Mouse (Mus musculus) MEL (cell line): ENCODE data around the gene Yipf1. TPM values are rescaled to one million over a fixed set of nuclear protein-coding genes. Genes with fewer than 3 reads are reported as not detected.

Source experiments
- DNase-seq: peaks from one replicate; pipeline ENCODE4 v3.0.0; 2011; ENCODE audit warnings: low read depth, low spot score
- H3K27ac ChIP-seq: 2 replicates; pipeline ENCODE4 v1.5.1; 2012; ENCODE audit warnings: low read depth, mild to moderate bottlenecking, control low read depth, low read length, moderate library complexity; ENCODE audit not compliant: control insufficient read depth
- H3K27me3 ChIP-seq, 2 experiments: fragments of 150-350 bp in 1 of 2; sonication (generic) in 1 of 2; 2 replicates each; pipeline ENCODE4 v1.6.1; 2012; ENCODE audit warnings: low read length in 2 of 2, mild to moderate bottlenecking in 2 of 2, improper control_type of control experiment in 1 of 2, moderate library complexity in 1 of 2; ENCODE audit not compliant: insufficient read depth in 2 of 2, control insufficient read depth in 1 of 2
- H3K36me3 ChIP-seq, 2 experiments: 2 replicates each; pipeline ENCODE4 v1.6.1; 2012 to 2014; ENCODE audit warnings: low read length in 2 of 2, improper control_type of control experiment in 1 of 2, inconsistent platforms in 1 of 2, mild to moderate bottlenecking in 1 of 2; ENCODE audit not compliant: insufficient read depth in 2 of 2, control insufficient read depth in 1 of 2
- H3K4me1 ChIP-seq, 2 experiments: fragments of 150-350 bp in 1 of 2; sonication (generic) in 1 of 2; 2 replicates each; pipeline ENCODE4 v1.6.1; 2012; ENCODE audit warnings: low read length in 2 of 2, improper control_type of control experiment in 1 of 2, mild to moderate bottlenecking in 1 of 2; ENCODE audit not compliant: insufficient read depth in 2 of 2, control insufficient read depth in 1 of 2
- H3K4me3 ChIP-seq, 2 experiments: fragments of 150-350 bp in 1 of 2; sonication (generic) in 1 of 2; 2 replicates each; pipeline ENCODE4 v1.5.1; 2012; ENCODE audit warnings: low read depth in 2 of 2, low read length in 2 of 2, mild to moderate bottlenecking in 2 of 2, moderate library complexity in 2 of 2, control low read depth in 1 of 2, improper control_type of control experiment in 1 of 2; ENCODE audit not compliant: control insufficient read depth in 1 of 2, insufficient read depth in 1 of 2
- H3K79me2 ChIP-seq: 2 replicates; pipeline ENCODE4 v1.6.1; 2012; ENCODE audit warnings: mild to moderate bottlenecking, low read length, moderate library complexity; ENCODE audit not compliant: control insufficient read depth, poor library complexity, insufficient read depth
- H3K9ac ChIP-seq: 2 replicates; pipeline ENCODE4 v1.6.1; 2012; ENCODE audit warnings: low read depth, mild to moderate bottlenecking, control low read depth, low read length, moderate library complexity; ENCODE audit not compliant: control insufficient read depth, poor library complexity, severe bottlenecking
- H3K9me3 ChIP-seq: fragments of 150-350 bp; sonication (generic); replicated peaks from 2 replicates; pipeline ENCODE4 v1.6.1; 2012; ENCODE audit warnings: mild to moderate bottlenecking, low read length, improper control_type of control experiment, moderate library complexity; ENCODE audit not compliant: insufficient read depth
- CHD1 ChIP-seq: IDR thresholded peaks from 2 replicates; pipeline ENCODE4 v1.6.1; 2012; ENCODE audit warnings: low read depth, mild to moderate bottlenecking, inconsistent platforms, low read length, improper control_type of control experiment
- CHD2 ChIP-seq: IDR thresholded peaks from 2 replicates; pipeline ENCODE4 v1.6.1; 2011; ENCODE audit warnings: low read length, improper control_type of control experiment
- CTCF ChIP-seq, 3 experiments: IDR thresholded peaks in 2 of 3; conservative IDR thresholded peaks in 1 of 3; 2 replicates each; pipeline ENCODE4 v1.5.1; 2011 to 2012; ENCODE audit warnings: low read length in 3 of 3, low read depth in 2 of 3, mild to moderate bottlenecking in 2 of 3, improper control_type of control experiment in 1 of 3, inconsistent platforms in 1 of 3, mixed read lengths in 1 of 3, moderate library complexity in 1 of 3; ENCODE audit not compliant: control insufficient read depth in 1 of 3, insufficient read depth in 1 of 3, poor library complexity in 1 of 3, severe bottlenecking in 1 of 3
- E2F4 ChIP-seq: IDR thresholded peaks from 2 replicates; pipeline ENCODE4 v1.6.1; 2011; ENCODE audit warnings: low read depth, low read length, improper control_type of control experiment, borderline replicate concordance
- ELF1 ChIP-seq: IDR thresholded peaks from 2 replicates; pipeline ENCODE4 v1.6.1; 2014; ENCODE audit warnings: low read depth, mild to moderate bottlenecking, inconsistent platforms, low read length, improper control_type of control experiment, moderate library complexity
- EP300 ChIP-seq, 2 experiments: IDR thresholded peaks; 2 replicates each; pipeline ENCODE4 v1.6.1; 2011; ENCODE audit warnings: improper control_type of control experiment in 2 of 2, low read length in 2 of 2, low read depth in 1 of 2, mild to moderate bottlenecking in 1 of 2
- ETS1 ChIP-seq: IDR thresholded peaks from 2 replicates; pipeline ENCODE4 v1.6.1; 2012; ENCODE audit warnings: low read depth, mild to moderate bottlenecking, inconsistent platforms, low read length, improper control_type of control experiment, moderate library complexity
- GABPA ChIP-seq: IDR thresholded peaks from 2 replicates; pipeline ENCODE4 v1.6.1; 2012; ENCODE audit warnings: low read depth, mild to moderate bottlenecking, inconsistent platforms, low read length, improper control_type of control experiment, moderate library complexity
- GATA1 ChIP-seq: IDR thresholded peaks from 2 replicates; pipeline ENCODE4 v1.6.1; 2011; ENCODE audit warnings: low read depth, low read length, improper control_type of control experiment
- HCFC1 ChIP-seq: IDR thresholded peaks from 2 replicates; pipeline ENCODE4 v1.6.1; 2012; ENCODE audit warnings: low read depth, mild to moderate bottlenecking, inconsistent platforms, low read length, improper control_type of control experiment, moderate library complexity
- MAFK ChIP-seq: IDR thresholded peaks from 2 replicates; pipeline ENCODE4 v1.6.1; 2011; ENCODE audit warnings: low read depth, mild to moderate bottlenecking, low read length, improper control_type of control experiment, borderline replicate concordance
- MYC ChIP-seq: IDR thresholded peaks from 2 replicates; pipeline ENCODE4 v1.6.1; 2011; ENCODE audit warnings: low read depth, mild to moderate bottlenecking, low read length, improper control_type of control experiment, moderate library complexity
- NRF1 ChIP-seq: IDR thresholded peaks from 2 replicates; pipeline ENCODE4 v1.6.1; 2014; ENCODE audit warnings: low read depth, mild to moderate bottlenecking, inconsistent platforms, low read length, improper control_type of control experiment, moderate library complexity; ENCODE audit not compliant: poor library complexity, insufficient read depth, severe bottlenecking
- POLR2A ChIP-seq, 2 experiments: IDR thresholded peaks; 2 replicates each; pipeline ENCODE4 v1.6.1; 2011 to 2012; ENCODE audit warnings: low read length in 2 of 2, mild to moderate bottlenecking in 2 of 2, control low read depth in 1 of 2, improper control_type of control experiment in 1 of 2, low read depth in 1 of 2, moderate library complexity in 1 of 2; ENCODE audit not compliant: control insufficient read depth in 1 of 2, insufficient read depth in 1 of 2, poor library complexity in 1 of 2
- POLR2AphosphoS2 ChIP-seq: IDR thresholded peaks from 2 replicates; pipeline ENCODE4 v1.6.1; 2011; ENCODE audit warnings: low read length, improper control_type of control experiment
- RAD21 ChIP-seq: IDR thresholded peaks from 2 replicates; pipeline ENCODE4 v1.6.1; 2011; ENCODE audit warnings: mild to moderate bottlenecking, low read depth, low read length, improper control_type of control experiment
- SIN3A ChIP-seq: IDR thresholded peaks from 2 replicates; pipeline ENCODE4 v1.6.1; 2012; ENCODE audit warnings: low read length, improper control_type of control experiment, inconsistent platforms
- SMC3 ChIP-seq: IDR thresholded peaks from 2 replicates; pipeline ENCODE4 v1.6.1; 2011; ENCODE audit warnings: low read depth, low read length, improper control_type of control experiment
- TAL1 ChIP-seq: IDR thresholded peaks from 2 replicates; pipeline ENCODE4 v1.6.1; 2012; ENCODE audit warnings: mild to moderate bottlenecking, inconsistent platforms, low read length, moderate library complexity, mixed read lengths
- TBP ChIP-seq: IDR thresholded peaks from 2 replicates; pipeline ENCODE4 v1.8.0; 2011; ENCODE audit warnings: low read depth, low read length, improper control_type of control experiment
- UBTF ChIP-seq: IDR thresholded peaks from 2 replicates; pipeline ENCODE4 v1.6.1; 2012; ENCODE audit warnings: low read depth, mild to moderate bottlenecking, inconsistent platforms, low read length, improper control_type of control experiment, moderate library complexity, borderline replicate concordance; ENCODE audit not compliant: insufficient read depth
- USF2 ChIP-seq, 2 experiments: IDR thresholded peaks; 2 replicates each; pipeline ENCODE4 v1.6.1; 2011 to 2012; ENCODE audit warnings: improper control_type of control experiment in 2 of 2, low read length in 2 of 2, borderline replicate concordance in 1 of 2, inconsistent platforms in 1 of 2, low read depth in 1 of 2, mild to moderate bottlenecking in 1 of 2; ENCODE audit not compliant: insufficient read depth in 1 of 2
- ZC3H11A ChIP-seq: IDR thresholded peaks from 2 replicates; pipeline ENCODE4 v1.6.1; 2012; ENCODE audit warnings: low read depth, mild to moderate bottlenecking, inconsistent platforms, low read length, improper control_type of control experiment
- ZKSCAN1 ChIP-seq: IDR thresholded peaks from 2 replicates; pipeline ENCODE4 v1.6.1; 2012; ENCODE audit warnings: low read depth, mild to moderate bottlenecking, inconsistent platforms, low read length, improper control_type of control experiment, moderate library complexity
- ZNF384 ChIP-seq: IDR thresholded peaks from 2 replicates; pipeline ENCODE4 v1.6.1; 2012; ENCODE audit warnings: low read depth, mild to moderate bottlenecking, inconsistent platforms, low read length, improper control_type of control experiment
- polyA plus RNA-seq, 2 experiments: library from polyadenylated mRNA; stranded (reverse) in 1 of 2; unstranded in 1 of 2; fragments of >175 nt in 1 of 2; fragments of >200 nt in 1 of 2; gene quantifications; 2 replicates each; pipeline versions ENCODE4 v1.2.1 to v1.2.4; 2012; ENCODE audit warnings: low replicate concordance in 2 of 2, low read depth in 1 of 2; ENCODE audit not compliant: insufficient read length in 2 of 2, insufficient read depth in 1 of 2, missing spikeins in 1 of 2
- total RNA-seq: library from RNA; depleted of rRNA; stranded (reverse); fragments of 300-350 nt; gene quantifications from 2 replicates; pipeline ENCODE4 v1.2.3, GENCODE M21; 2012

Yipf1 gene
- total and polyA plus RNA-seq, 3 experiments = 40.6 to 549 (median 43.5) TPM

DNA sequence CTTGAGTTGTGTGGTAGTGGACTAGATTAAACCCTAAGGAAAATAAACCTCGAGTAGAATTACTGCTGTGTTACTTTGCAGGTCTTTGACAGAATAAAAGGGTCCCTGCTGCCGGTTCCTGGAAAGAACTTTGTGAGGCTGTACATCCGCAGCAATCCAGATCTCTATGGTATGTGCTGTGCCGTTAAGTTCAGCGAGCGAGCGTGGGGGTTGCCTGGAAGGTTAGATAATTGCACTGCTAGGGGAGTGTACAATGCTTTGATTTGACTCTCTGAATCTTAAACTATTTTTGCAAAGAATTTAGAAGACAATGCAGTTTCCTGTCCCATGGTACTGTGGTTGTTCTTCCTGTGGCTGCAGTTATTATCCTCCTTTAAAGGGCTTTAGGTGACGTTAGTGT, 22.2 kb downstream of the Yipf1 start:
- no peaks in the 10 kb centered on the region for H3K36me3 ChIP-seq
- no peaks in the 10 kb centered on the region for H3K9me3 ChIP-seq
- H3K4me1 ChIP-seq = no peaks in the 10 kb centered on the region
- H3K27ac ChIP-seq = no peak overlapping the region
- no peaks in the 10 kb centered on the region for H3K79me2 ChIP-seq
- TF ChIP-seq GATA1 = no peak
- no peak for TF ChIP-seq GABPA
- TF ChIP-seq POLR2AphosphoS2 = no peak
- TF ChIP-seq MYC = no peak
- no peak for TF ChIP-seq MAFK
- no peak for TF ChIP-seq CTCF (IDR thresholded peaks at IDR 0.05 in 2 of 3, conservative IDR thresholded peaks at IDR 0.05 in 1 of 3; ENCODE audit: control insufficient read depth in 1 of 3, insufficient read depth in 1 of 3, low read depth in 2 of 3, low read length in 3 of 3, poor library complexity in 1 of 3, severe bottlenecking in 1 of 3)
- no peak for TF ChIP-seq SMC3
- TF ChIP-seq POLR2A (IDR thresholded peaks at IDR 0.05; ENCODE audit: control insufficient read depth in 1 of 2, insufficient read depth in 1 of 2, low read depth in 1 of 2, low read length in 2 of 2, poor library complexity in 1 of 2) = no peak
- no peak for TF ChIP-seq USF2 (IDR thresholded peaks at IDR 0.05; ENCODE audit: borderline replicate concordance in 1 of 2, insufficient read depth in 1 of 2, low read depth in 1 of 2, low read length in 2 of 2)
- TF ChIP-seq CHD1 = no peak
- no peak for TF ChIP-seq ETS1
- TF ChIP-seq TAL1 = no peak
- no peak for TF ChIP-seq ELF1
- no peak overlapping the region for H3K9ac ChIP-seq
- no peak for DNase-seq
- H3K27me3 ChIP-seq = no peaks in the 10 kb centered on the region
- no peak overlapping the region for H3K4me3 ChIP-seq

DNA sequence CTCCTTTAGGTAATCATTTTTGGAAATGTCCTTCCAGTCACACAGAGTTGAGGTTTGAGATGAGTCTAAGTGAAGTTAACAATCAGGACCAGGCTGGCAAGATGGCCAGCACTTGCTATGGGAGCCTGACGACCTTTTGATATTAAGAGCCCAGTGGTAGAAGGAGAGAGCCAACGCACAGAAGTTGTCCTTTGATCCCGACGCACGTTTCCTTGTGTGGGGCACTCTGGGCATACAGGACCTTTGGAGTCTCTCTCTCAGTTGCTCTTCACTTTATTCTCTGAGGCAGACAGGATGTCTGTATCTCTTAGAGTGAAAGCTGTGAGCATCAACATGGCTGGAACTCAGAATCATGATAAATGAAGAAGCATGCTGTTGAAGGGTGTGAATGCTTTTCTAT, 23.3 kb downstream of the Yipf1 start:
- Histone ChIP-seq H3K9ac (no peak overlapping the region), H3K27ac (no peak overlapping the region), H3K36me3 (no peaks in the 10 kb centered on the region), H3K9me3 (no peaks in the 10 kb centered on the region), H3K27me3 (no peaks in the 10 kb centered on the region), H3K4me3 (no peak overlapping the region), H3K4me1 (no peaks in the 10 kb centered on the region), H3K79me2 (no peaks in the 10 kb centered on the region)
- TF ChIP-seq UBTF = no peak
- no peak for TF ChIP-seq POLR2AphosphoS2
- no peak for TF ChIP-seq ZC3H11A
- TF ChIP-seq TAL1 = no peak
- TF ChIP-seq HCFC1 = no peak
- no peak for TF ChIP-seq SIN3A
- TF ChIP-seq NRF1 = no peak
- TF ChIP-seq E2F4 = no peak
- TF ChIP-seq CHD2 = no peak
- TF ChIP-seq TBP = no peak
- no peak for TF ChIP-seq ZNF384
- no peak for TF ChIP-seq GATA1
- no peak for TF ChIP-seq CHD1
- no peak for TF ChIP-seq RAD21
- TF ChIP-seq ZKSCAN1 = no peak
- TF ChIP-seq MAFK = no peak
- TF ChIP-seq CTCF (IDR thresholded peaks at IDR 0.05 in 2 of 3, conservative IDR thresholded peaks at IDR 0.05 in 1 of 3; ENCODE audit: control insufficient read depth in 1 of 3, insufficient read depth in 1 of 3, low read depth in 2 of 3, low read length in 3 of 3, poor library complexity in 1 of 3, severe bottlenecking in 1 of 3) = no peak
- TF ChIP-seq ELF1 = no peak
- TF ChIP-seq EP300 (IDR thresholded peaks at IDR 0.05; ENCODE audit: low read depth in 1 of 2, low read length in 2 of 2) = no peak
- DNase-seq = no peak
